Mouse (Mus musculus) heart, adult 2 months (tissue): ENCODE measurements around the gene Swsap1. TPM values are rescaled to one million over a fixed set of nuclear protein-coding genes. Genes with fewer than 3 reads are reported as not detected.

Source experiments
- DNase-seq, 2 experiments: peaks; one replicate each; pipeline ENCODE4 v3.0.0; 2021
- H3K27ac ChIP-seq: fragments of 200-600 bp; 2 replicates; pipeline ENCODE4 v1.8.1; 2022
- H3K27me3 ChIP-seq: fragments of 200-500 bp; 2 replicates; pipeline ENCODE4 v1.6.1; 2012; ENCODE audit warnings: mild to moderate bottlenecking, low read length, inconsistent platforms, mixed read lengths; ENCODE audit not compliant: control insufficient read depth, insufficient read depth
- H3K36me3 ChIP-seq: fragments of 200-500 bp; 2 replicates; pipeline ENCODE4 v1.6.1; 2012; ENCODE audit warnings: low read length, inconsistent platforms; ENCODE audit not compliant: control insufficient read depth, insufficient read depth
- H3K4me1 ChIP-seq: fragments of 200-500 bp; 2 replicates; pipeline ENCODE4 v1.6.1; 2011; ENCODE audit warnings: low read length; ENCODE audit not compliant: control insufficient read depth, insufficient read depth
- H3K4me3 ChIP-seq: fragments of 200-600 bp; 2 replicates; pipeline ENCODE4 v1.8.1; 2022
- H3K79me2 ChIP-seq: fragments of 200-500 bp; replicated peaks from 2 replicates; pipeline ENCODE4 v1.6.1; 2012; ENCODE audit warnings: mild to moderate bottlenecking, inconsistent platforms, low read length, moderate library complexity, mixed read lengths; ENCODE audit not compliant: control insufficient read depth, insufficient read depth
- H3K9ac ChIP-seq: fragments of 200-500 bp; 2 replicates; pipeline ENCODE4 v1.6.1; 2012; ENCODE audit warnings: low read depth, mild to moderate bottlenecking, control low read depth, inconsistent platforms, low read length, mixed read lengths
- CTCF ChIP-seq: fragments of 200-600 bp; IDR thresholded peaks from 2 replicates; pipeline ENCODE4 v1.8.1; 2022; ENCODE audit warnings: antibody characterized with exemption, mild to moderate bottlenecking, moderate library complexity
- EP300 ChIP-seq: fragments of 200-500 bp; IDR thresholded peaks from 2 replicates; pipeline ENCODE4 v1.6.1; 2011; ENCODE audit warnings: low read depth, low read length, control low read depth; ENCODE audit not compliant: insufficient read depth
- POLR2A ChIP-seq: fragments of 200-500 bp; IDR thresholded peaks from 2 replicates; pipeline ENCODE4 v1.6.1; 2011; ENCODE audit warnings: mild to moderate bottlenecking, low read depth, low read length, control low read depth; ENCODE audit not compliant: insufficient read depth
- WGBS: fragments of 180-500 bp; shearing (Covaris S2); methylation state at CpG from one replicate; pipeline ENCODE4 v1.1.7; 2018; 5-methylcytosine and 5-hydroxymethylcytosine counted together
- intact Hi-C: fragments of 180-260 bp; cut with DNase I; formaldehyde crosslinking; loops from one replicate; pipeline ENCODE4 v1.15.1; 2025
- polyA plus RNA-seq: library from polyadenylated mRNA; depleted of rRNA; stranded (reverse); fragments of >200 nt; gene quantifications from 2 replicates; pipeline ENCODE4 v1.2.3, GENCODE M21; 2012
- total RNA-seq, 2 experiments: library from RNA; stranded (reverse); gene quantifications; 2 replicates each; pipeline ENCODE4 v1.2.3; 2021

The Swsap1 gene
- total and polyA plus RNA-seq, 3 experiments: 6.2 to 7.4 (median 6.5) TPM

DNA sequence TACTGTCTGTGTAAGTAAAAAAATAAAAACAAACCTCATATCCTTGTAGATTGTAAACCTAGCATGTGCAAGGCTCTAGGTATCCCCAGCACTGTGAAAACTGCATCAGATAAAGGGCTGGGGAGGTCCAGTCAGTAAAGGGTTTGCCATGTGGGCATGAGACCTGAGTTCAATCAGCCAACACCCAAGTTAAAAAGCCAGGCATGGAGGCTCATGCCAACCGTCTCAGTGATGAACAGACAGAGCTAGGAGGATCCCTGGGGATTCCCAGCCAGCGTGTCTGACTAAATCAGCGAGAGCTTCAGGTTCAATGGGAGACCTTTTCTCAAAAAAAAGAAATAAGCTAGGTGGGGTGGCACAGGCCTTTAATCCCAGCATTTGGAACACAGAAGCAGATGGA lies 30.5 kb upstream of the Swsap1 start:
- intact Hi-C loops: loop anchor here (2.0 kb wide), 1 partner anchor 30 kb away; the partner anchor contains the start of gene Swsap1
- no peak overlapping the region for H3K27ac ChIP-seq
- TF ChIP-seq EP300: no peak
- 97% methylated on average over 3 of the region's 3 CpGs for WGBS
- no peak overlapping the region for H3K9ac ChIP-seq
- H3K36me3 ChIP-seq: peaks cover 8% of the 10 kb centered on the region
- no peak for DNase-seq
- peaks cover 21% of the 10 kb centered on the region for H3K4me1 ChIP-seq
- no peaks in the 10 kb centered on the region for H3K79me2 ChIP-seq
- H3K4me3 ChIP-seq: no peak overlapping the region
- no peaks in the 10 kb centered on the region for H3K27me3 ChIP-seq

- Histone ChIP-seq H3K27ac (no peak overlapping the region), H3K79me2 (no peaks in the 10 kb centered on the region), H3K9ac (no peak overlapping the region), H3K36me3 (peaks cover 8% of the 10 kb centered on the region), H3K27me3 (no peaks in the 10 kb centered on the region), H3K4me3 (no peak overlapping the region), H3K4me1 (peaks cover 21% of the 10 kb centered on the region)
- intact Hi-C loops: loop anchor here (2.0 kb wide), 1 partner anchor 29 kb away; the partner anchor contains the start of gene Swsap1
- WGBS: 94% methylated on average over 1 of the region's 1 CpGs
- no peak for TF ChIP-seq POLR2A
- no peak for TF ChIP-seq CTCF
- no peak for TF ChIP-seq EP300
- DNase-seq: no peak
Measured at GRCm38 (mm10) chr9:21925506-21925905, 30.0 kb upstream of the Swsap1 start.

DNA sequence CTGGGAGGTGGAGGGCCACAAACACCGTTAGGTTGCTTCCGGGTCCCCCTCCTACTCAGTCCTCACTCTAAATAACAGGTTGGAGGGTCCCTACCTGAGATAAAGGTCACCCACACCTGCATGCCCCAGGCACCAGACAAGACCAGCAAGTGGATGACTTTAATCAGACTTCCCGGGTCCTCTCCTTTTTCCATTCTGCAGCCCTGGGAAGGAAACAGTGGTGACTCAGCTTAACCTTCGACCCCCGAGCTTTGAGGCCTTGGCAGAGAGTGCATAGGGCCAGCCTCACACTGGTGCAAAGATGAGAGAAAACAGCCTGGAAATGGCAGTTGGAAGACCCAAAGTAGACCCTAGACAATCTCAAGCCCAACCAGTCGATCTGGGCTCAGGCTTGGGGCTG lies 29.4 kb upstream of the Swsap1 start:
- no peak for DNase-seq
- intact Hi-C loops: no loop called here
- peak overlapping the region; percentile 83 for H3K27ac ChIP-seq
- no peaks in the 10 kb centered on the region for H3K27me3 ChIP-seq
- H3K79me2 ChIP-seq: no peaks in the 10 kb centered on the region
- no peak overlapping the region for H3K4me3 ChIP-seq
- no peak overlapping the region for H3K9ac ChIP-seq
- peaks cover 21% of the 10 kb centered on the region for H3K4me1 ChIP-seq
- 47% methylated on average over 6 of the region's 6 CpGs for WGBS
- TF ChIP-seq EP300: no peak
- TF ChIP-seq CTCF: no peak
- no peak for TF ChIP-seq POLR2A
- H3K36me3 ChIP-seq: peaks cover 8% of the 10 kb centered on the region

GRCm38 (mm10) chr9:21926784-21927183 lies 28.8 kb upstream of the Swsap1 start:
- peaks cover 8% of the 10 kb centered on the region for H3K36me3 ChIP-seq
- H3K4me3 ChIP-seq: peak overlapping the region; percentile 68
- TF ChIP-seq EP300 (no peak), CTCF (no peak), POLR2A (no peak)
- intact Hi-C loops: no loop called here
- peaks cover 21% of the 10 kb centered on the region for H3K4me1 ChIP-seq
- H3K79me2 ChIP-seq: no peaks in the 10 kb centered on the region
- no peaks in the 10 kb centered on the region for H3K27me3 ChIP-seq
- peak overlapping the region; percentile 59 for H3K9ac ChIP-seq
- no peak for DNase-seq
- WGBS: 1% methylated on average over 6 of the region's 6 CpGs
- H3K27ac ChIP-seq: peak overlapping the region; percentile 83

DNA sequence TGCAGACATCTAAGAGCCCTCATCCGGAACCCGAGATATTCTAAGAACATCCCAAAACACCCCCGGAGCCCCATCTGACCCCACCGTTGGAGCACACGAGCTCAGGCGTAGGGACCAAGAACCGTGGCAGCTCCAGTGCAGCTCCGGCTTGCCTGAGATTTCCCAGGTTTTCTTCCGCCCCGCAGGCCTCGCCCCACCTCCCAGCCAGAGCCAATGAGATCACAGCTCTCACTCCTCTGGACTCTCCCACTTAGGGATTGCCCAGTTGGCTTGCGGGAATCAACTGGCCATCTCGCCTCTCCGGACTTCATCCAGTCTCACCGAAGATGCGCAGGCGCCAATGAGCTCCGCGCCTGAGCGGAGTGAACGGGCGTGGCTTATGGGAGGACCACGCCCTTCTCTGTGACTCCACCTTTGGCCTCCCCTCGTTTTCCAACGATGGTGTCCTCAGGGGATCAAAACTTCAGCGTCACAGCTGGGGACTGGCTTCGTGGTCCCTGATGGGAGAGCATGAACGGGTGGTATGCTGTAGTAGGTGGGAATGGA lies 28.3 kb upstream of the Swsap1 start, which contains the start of the genes Ccdc159 and Tmem205:
Gene Ccdc159 (plus strand): TSS at position 264 of the 546 bp plus-strand sequence.
Gene Tmem205 (minus strand): TSS at position 349 of the 546 bp plus-strand sequence.
- intact Hi-C loops: no loop called here
- Histone ChIP-seq H3K9ac (peak within 1 kb of the TSS; percentile 59), H3K4me3 (peak within 1 kb of the TSS; percentile 68), H3K36me3 (peaks cover 8% of the 10 kb centered on the region), H3K4me1 (peaks cover 21% of the 10 kb centered on the region), H3K27ac (peak within 1 kb of the TSS; percentile 83), H3K79me2 (no peaks in the 10 kb centered on the region), H3K27me3 (no peaks in the 10 kb centered on the region)
- DNase-seq: peak; percentile 90 to 95
- peak; percentile 86 for TF ChIP-seq EP300
- no peak for TF ChIP-seq CTCF
- TF ChIP-seq POLR2A: peak; percentile 96
- WGBS: under 1% methylated on average over 28 of the region's 28 CpGs

DNA sequence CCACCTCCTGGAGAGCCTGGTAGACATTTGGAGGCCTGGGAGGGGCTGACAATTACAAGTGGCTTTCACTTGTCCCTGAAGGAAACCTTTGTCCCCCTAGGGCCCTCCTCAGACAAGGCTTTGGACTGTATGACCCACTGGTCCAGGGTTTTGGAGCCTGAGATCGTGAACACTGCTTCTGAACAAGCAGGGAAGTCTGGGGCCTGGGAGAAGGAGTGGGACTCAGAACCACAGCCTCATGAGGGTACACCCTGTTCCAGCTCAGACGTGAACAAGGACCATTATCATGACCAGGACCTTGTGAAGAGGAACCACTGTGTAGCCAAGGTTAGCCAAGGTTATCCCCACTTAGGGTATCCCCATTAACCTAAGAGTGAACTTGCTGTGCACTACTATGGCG lies 26.3 kb upstream of the Swsap1 start:
- no peak overlapping the region for H3K27ac ChIP-seq
- 76% methylated on average over 3 of the region's 3 CpGs for WGBS
- TF ChIP-seq POLR2A (no peak), CTCF (no peak), EP300 (no peak)
- H3K36me3 ChIP-seq: peaks cover 4% of the 10 kb centered on the region
- no peak overlapping the region for H3K4me3 ChIP-seq
- no peak for DNase-seq
- peaks cover 12% of the 10 kb centered on the region for H3K4me1 ChIP-seq
- no peak overlapping the region for H3K9ac ChIP-seq
- no peaks in the 10 kb centered on the region for H3K27me3 ChIP-seq
- H3K79me2 ChIP-seq: no peaks in the 10 kb centered on the region
- intact Hi-C loops: no loop called here
